Mouse (Mus musculus) adrenal gland, adult 8-10 months (tissue): Measurements from ENCODE around the gene D5Ertd579e. TPM values are rescaled to one million over a fixed set of nuclear protein-coding genes. Genes with fewer than 3 reads are reported as not detected.

Experiments
- DNase-seq: peaks from one replicate; pipeline ENCODE4 v3.0.0; 2022
- total RNA-seq, 4 experiments: library from RNA; stranded (reverse); gene quantifications; 2 replicates each; pipeline ENCODE4 v1.2.4; 2022

Gene D5Ertd579e
- total RNA-seq, 4 experiments from 2014 or later: 64.5 to 98.4 (median 79.4) TPM

GRCm38 (mm10) chr5:36720219-36720618, 24.4 kb upstream of the D5Ertd579e start:
- no peak for DNase-seq

- DNase-seq: peak; percentile 66
Observed at GRCm38 (mm10) chr5:36719601-36720000, 23.8 kb upstream of the D5Ertd579e start.

DNA sequence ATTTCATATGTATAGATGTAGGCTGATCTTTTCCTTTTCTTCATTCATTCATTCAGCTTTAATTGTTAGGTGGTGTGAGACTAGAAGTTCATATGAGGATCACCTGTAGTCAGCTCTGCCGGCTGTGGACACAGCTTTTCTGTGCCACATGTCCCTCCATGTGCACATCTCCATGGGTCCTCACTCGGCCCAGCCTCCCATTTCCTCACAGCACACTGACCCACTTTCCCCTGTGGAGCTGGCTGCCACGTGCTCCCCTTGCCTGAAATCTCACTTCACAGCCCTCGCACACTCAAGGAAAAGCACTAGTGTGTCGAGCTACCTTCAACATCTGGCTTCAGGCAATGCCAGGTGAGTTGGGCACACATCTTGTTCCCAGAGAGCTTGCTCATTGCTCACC, 23.3 kb upstream of the D5Ertd579e start:
- no peak for DNase-seq

DNA sequence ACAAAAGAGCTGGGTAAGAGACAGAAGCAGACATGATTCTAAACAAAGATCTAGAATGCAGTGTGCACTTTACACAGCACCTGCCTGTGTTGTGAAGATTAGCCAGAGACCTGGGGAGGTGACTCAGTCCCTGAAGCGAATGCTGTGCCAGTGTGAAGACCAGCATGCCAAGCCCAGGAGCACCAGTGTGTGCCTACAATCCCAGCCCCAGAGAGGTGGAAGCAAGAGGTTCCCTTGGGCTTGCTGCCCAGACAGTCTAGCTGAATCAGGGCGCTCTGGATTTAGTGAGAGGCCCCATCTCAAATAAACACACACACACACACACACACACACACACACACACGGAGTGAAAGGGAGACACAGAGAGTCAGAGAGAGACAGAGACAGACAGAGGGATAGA, 22.1 kb upstream of the D5Ertd579e start:
- DNase-seq: no peak

GRCm38 (mm10) chr5:36716816-36717215, 21.0 kb upstream of the D5Ertd579e start:
- DNase-seq: no peak

DNA sequence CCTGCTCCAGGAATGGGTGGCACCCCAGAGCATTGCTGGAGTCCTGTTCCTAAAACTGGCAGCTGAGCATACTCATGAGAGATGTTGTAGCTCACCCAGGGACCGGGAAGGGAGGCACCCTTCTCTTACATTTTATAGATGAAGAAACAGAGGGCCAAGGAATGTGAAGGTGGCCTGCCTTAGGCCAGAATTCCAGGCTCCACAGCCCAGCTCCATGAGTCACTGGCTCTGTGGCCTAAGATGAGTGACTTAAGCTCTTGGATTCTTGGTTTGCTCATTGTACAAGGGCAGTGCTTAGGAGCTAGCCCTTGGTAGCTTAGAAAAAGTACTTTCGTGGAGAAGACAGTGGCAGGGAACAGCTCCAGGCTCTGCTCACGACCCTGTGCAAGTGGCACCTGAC, 19.0 kb upstream of the D5Ertd579e start:
- no peak for DNase-seq

- no peak for DNase-seq
Observed at GRCm38 (mm10) chr5:36713693-36714092, 17.9 kb upstream of the D5Ertd579e start.

GRCm38 (mm10) chr5:36712553-36713534, 17.0 kb upstream of the D5Ertd579e start:
- DNase-seq: peak; percentile 94

DNA sequence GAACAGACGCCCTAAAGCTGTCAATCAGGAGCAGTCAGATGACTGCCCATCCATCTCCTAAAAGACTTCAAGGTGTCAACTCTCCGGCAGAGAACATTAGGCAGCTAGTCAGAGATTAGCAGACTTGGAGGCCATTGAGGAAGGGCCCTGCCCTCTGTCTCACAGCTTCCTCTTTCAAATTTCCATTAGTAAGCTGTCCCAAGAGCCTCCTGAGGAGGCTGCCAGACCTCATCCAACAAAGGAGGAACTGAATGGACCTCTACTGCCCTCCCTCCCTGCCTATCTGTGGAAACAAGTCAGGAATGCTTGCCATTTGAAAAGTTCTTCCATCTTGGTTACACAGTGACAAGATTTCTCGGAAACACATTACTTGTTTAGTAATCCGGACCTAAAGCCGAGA, 16.0 kb upstream of the D5Ertd579e start:
- no peak for DNase-seq

DNA sequence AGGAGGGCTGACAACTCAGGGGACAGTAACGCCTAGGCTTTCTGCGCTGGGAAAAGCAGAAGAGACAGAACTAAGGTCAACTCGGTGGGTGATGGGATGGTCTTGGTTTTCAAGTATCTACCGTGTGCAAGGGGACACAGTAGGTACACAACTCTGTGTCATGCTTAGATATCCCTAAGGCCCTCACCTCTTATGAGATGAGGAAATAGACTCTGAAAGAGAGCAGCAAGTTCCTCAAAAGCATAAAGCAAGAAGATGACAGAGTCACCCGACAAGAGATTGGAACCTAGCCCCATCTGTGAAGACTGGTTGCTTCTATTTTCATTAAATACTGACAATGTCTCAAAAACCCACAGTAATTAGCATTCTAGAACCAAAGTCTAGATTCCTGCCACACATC, 10.0 kb upstream of the D5Ertd579e start:
- no peak for DNase-seq

- DNase-seq: no peak
Observed at GRCm38 (mm10) chr5:36705390-36705789, 9.6 kb upstream of the D5Ertd579e start.

- DNase-seq: no peak
Observed at GRCm38 (mm10) chr5:36704684-36705083, 8.9 kb upstream of the D5Ertd579e start.

- DNase-seq: no peak
Observed at GRCm38 (mm10) chr5:36700939-36701620, 5.3 kb upstream of the D5Ertd579e start.

- DNase-seq: no peak
Observed at GRCm38 (mm10) chr5:36698689-36699088, 2.9 kb upstream of the D5Ertd579e start.

DNA sequence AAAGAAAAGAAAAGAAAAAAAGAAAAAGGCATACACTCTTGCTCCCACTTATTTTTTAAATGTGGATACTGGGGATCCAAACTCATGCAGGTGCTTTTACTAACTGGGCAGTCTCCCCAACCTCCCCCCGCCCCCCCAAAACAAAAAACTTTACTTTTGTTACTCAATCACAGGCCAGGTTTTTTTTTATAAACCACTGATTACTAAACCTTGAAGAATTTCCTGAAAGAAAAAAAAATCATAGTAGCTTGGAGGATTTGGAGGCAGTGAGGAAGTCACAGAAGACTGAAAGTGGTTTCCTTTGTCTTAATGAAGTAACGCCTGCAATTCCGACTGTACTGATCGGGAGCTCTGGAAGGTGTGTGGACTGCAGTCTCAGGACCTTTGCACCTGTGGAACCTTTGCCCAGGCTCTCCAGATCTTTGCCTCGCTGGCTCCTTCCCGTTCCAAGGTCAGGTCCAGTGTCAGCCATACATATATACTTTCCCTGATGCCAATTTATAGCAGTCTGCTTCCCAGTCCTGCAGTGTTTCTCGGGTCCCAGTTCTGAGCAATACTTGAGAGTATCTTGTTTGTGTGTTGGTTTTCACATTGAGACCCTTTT, 2.3 kb upstream of the D5Ertd579e start:
- no peak for DNase-seq

DNA sequence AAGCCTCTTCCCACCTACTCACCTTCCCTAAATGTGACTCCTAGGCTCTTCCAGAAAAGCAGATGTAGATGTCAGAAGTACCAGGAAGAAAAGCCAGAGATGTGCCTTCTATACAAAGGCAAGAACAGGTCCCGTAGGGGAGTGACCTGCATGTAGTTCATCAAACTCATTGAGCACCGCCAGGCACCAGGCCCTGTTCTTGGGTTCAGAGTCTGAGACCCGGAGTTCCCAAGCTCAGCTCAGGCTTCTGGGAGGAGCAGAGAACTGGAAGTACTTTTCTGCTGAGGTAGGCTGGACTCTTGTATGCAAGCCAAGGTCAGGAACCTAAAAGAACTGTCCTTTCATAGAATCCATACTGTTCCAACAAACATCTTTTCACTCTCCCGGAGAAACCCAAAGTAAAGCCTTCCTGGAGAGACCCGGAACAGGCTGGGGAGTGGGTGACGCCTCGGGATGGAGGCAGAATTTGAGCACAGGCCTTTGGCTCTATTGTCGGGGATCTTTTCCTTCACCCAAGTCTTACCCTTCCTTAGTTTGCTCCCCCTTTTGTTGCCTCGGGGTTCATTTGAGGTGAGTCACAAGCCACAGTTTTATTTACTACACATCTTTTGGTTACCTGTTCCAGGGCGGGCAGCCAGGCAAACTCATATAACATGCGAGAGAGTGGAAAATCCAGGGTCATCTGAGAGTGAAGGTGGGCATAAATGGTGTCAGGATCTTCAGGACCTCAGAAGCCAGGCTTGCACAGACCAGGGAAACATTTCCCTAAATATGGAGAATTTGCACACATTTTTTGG, 878 bp upstream of the D5Ertd579e start:
- DNase-seq: no peak

GRCm38 (mm10) chr5:36695005-36695404, 819 bp downstream of the D5Ertd579e start:
- no peak for DNase-seq

- no peak for DNase-seq
Observed at GRCm38 (mm10) chr5:36693651-36694050, 2.2 kb downstream of the D5Ertd579e start.

GRCm38 (mm10) chr5:36691423-36691822, 4.4 kb downstream of the D5Ertd579e start:
- no peak for DNase-seq

- DNase-seq: no peak
Observed at GRCm38 (mm10) chr5:36685170-36685569, 10.7 kb downstream of the D5Ertd579e start.

DNA sequence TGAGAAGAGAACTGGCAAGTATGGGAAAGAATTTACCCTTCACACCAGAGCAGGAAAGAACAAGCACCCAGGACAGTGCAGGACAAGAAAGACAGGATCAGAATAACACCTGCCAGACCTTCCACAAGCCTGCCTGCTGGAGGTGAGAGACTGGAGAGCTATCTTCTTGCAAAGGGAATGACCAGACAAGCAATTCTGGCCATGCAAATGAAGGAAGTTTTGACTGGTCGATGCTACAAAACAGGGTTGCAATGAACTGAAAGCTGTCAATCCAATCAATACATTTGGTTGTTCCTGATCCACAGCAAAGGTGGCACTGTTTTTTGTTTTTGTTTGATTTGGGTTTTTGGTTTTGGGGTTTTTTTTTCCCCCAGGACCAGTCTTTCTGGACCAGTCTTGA, 12.2 kb downstream of the D5Ertd579e start:
- DNase-seq: no peak

DNA sequence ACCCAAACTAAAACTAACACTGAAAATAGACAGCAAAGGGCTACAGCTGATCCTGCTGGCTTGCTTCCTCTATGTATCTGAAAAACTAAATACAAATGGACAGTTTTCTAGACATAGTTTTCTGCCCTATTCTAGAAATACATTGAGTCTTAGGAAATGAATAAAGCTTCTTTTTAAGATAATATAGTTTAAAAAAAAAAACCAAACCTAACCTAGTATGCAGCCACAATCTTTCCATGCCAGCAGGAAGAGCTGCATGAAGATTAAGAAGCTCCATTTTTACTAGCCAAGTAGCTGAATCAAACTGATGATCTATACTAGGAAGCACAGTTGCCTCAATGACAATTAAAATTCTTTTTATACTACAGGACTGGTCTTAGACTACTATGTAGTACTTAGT, 14.6 kb downstream of the D5Ertd579e start:
- no peak for DNase-seq
